Comparison of ENCODE assay signal across 1 mouse cellular context in genomic region chr2:71140622-71141021, GRCm38 (mm10).
TF ChIP-seq lines count a peak whose summit lies in the region.

No protein-coding gene starts in this region.

TF ChIP-seq in MEL, 35 proteins besides CTCF, POLR2A, EP300 and RAD21:
- no peak for TF ChIP-seq TBP (IDR thresholded peaks at IDR 0.05; ENCODE audit: low read depth, low read length)
- peak; percentile 18; the same call in 1 of the 2 replicates for TF ChIP-seq GATA1 (IDR thresholded peaks at IDR 0.05; ENCODE audit: low read depth, low read length)
